Mouse (Mus musculus): ENCODE data around the gene Gm9837. TPM values are rescaled to one million over a fixed set of nuclear protein-coding genes. Genes with fewer than 3 reads are reported as not detected.

The Gm9837 gene
- polyA plus RNA-seq, 1 experiment from 2014 or later: not detected

DNA sequence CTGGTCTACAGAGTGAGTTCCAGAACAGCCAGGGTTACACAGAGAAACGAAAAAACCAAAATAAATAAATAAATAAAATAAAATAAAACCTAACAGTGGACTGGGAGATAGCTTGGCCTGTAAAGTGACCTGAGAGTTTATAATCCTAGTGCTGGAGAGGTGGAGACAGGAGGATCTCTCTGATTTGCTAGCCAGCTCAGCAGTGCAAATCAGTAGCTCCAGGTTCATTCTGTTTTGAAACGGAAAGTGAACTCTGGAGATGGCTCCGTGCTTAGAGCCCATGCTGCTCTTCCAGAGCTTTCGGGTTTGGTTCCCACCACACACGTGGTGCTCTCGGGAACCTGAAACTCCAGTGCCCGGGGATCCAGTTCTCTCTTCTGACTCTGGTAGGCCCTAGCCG lies 22.3 kb downstream of the Gm9837 start:
- no peak overlapping the region for H3K4me2 ChIP-seq (replicated peaks)
- H3K36me3 ChIP-seq: no peaks in the 10 kb centered on the region
- no peaks in the 10 kb centered on the region for H3K4me1 ChIP-seq (replicated peaks)
- no peak overlapping the region for H3K4me3 ChIP-seq (replicated peaks)
- no peaks in the 10 kb centered on the region for H3K9me3 ChIP-seq
- no peak overlapping the region for H3K27ac ChIP-seq
- H3K9ac ChIP-seq (replicated peaks): no peak overlapping the region
- ATAC-seq: no peak
- 91% methylated on average over 8 of the region's 8 CpGs for WGBS
- no peaks in the 10 kb centered on the region for H3K27me3 ChIP-seq

DNA sequence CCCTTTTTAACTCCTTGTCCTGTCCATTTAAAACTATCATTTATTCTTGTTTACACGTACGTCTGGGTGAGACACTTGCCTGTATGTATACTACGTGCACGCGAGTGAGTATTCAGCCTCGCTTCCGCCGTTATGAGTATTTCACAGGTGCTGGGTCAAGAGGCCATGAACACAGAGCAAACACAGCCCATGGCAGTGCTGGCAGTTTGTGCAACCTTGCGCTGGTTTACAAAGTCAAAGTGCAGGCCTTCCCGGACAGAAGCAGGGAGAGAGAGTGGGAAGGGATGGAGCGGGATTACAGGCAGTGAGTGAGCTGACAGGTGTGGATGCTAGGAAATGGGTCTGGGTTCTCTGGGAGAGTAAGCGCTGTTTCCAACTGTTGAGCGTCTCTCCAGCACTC lies 24.1 kb downstream of the Gm9837 start:
- 90% methylated on average over 13 of the region's 13 CpGs for WGBS
- no peak overlapping the region for H3K4me3 ChIP-seq (replicated peaks)
- no peaks in the 10 kb centered on the region for H3K27me3 ChIP-seq
- no peaks in the 10 kb centered on the region for H3K4me1 ChIP-seq (replicated peaks)
- no peak overlapping the region for H3K9ac ChIP-seq (replicated peaks)
- ATAC-seq: no peak
- H3K4me2 ChIP-seq (replicated peaks): no peak overlapping the region
- H3K9me3 ChIP-seq: no peaks in the 10 kb centered on the region
- H3K27ac ChIP-seq: no peak overlapping the region
- no peaks in the 10 kb centered on the region for H3K36me3 ChIP-seq

GRCm38 (mm10) chr11:53445562-53445961 lies 24.7 kb downstream of the Gm9837 start:
- no peak for ATAC-seq
- Histone ChIP-seq H3K36me3 (no peaks in the 10 kb centered on the region), H3K4me3 (replicated peaks) (no peak overlapping the region), H3K4me1 (replicated peaks) (no peaks in the 10 kb centered on the region), H3K4me2 (replicated peaks) (no peak overlapping the region), H3K27ac (no peak overlapping the region), H3K9me3 (no peaks in the 10 kb centered on the region), H3K9ac (replicated peaks) (no peak overlapping the region), H3K27me3 (no peaks in the 10 kb centered on the region)
- WGBS: 58% methylated on average over 13 of the region's 13 CpGs

DNA sequence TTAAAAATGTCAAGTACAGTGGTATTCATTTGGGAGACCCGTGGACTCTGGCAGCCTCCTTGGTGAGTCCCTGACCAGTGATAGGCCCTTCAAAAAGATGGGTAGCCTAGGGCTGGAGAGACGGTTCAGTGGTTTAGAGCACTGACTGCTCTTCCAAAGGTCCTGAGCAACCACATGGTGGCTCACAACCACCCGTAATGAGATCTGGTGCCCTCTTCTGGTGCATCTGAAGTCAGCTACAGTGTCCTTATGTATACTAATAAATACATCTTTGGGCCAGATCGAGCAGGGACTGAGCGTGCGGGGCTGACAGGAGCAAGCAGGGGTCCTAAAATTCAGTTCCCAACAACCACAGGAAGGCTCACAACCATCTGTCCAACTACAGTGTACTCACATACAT lies 26.4 kb downstream of the Gm9837 start:
- Histone ChIP-seq H3K4me1 (replicated peaks) (no peaks in the 10 kb centered on the region), H3K9me3 (no peaks in the 10 kb centered on the region), H3K27me3 (no peaks in the 10 kb centered on the region), H3K27ac (no peak overlapping the region), H3K4me3 (replicated peaks) (no peak overlapping the region), H3K4me2 (replicated peaks) (no peak overlapping the region), H3K36me3 (no peaks in the 10 kb centered on the region), H3K9ac (replicated peaks) (no peak overlapping the region)
- ATAC-seq: no peak
- 38% methylated on average over 6 of the region's 6 CpGs for WGBS

DNA sequence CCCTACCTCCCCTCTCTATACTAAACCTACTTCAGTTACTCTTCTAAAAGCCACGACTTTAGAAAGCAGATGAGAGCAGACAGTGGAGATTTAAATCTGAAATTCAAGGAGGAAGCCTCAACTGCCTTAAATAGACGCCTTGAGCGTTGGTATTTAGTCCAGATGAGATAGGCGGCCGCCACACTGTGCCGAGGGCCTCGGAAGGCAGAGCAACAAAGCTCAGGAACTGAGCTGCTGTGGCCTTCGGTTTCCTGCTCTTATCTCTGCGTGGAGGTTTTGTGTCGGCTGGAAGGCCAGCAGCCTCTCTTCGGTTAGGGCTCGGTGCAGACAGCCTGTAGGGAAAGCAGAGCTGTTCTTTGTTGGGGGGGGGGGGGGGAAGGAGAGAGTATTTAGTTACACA lies 28.4 kb downstream of the Gm9837 start:
- ATAC-seq: no peak
- no peak overlapping the region for H3K4me3 ChIP-seq (replicated peaks)
- H3K4me2 ChIP-seq (replicated peaks): no peak overlapping the region
- no peaks in the 10 kb centered on the region for H3K4me1 ChIP-seq (replicated peaks)
- no peaks in the 10 kb centered on the region for H3K9me3 ChIP-seq
- no peak overlapping the region for H3K9ac ChIP-seq (replicated peaks)
- H3K27ac ChIP-seq: no peak overlapping the region
- H3K27me3 ChIP-seq: no peaks in the 10 kb centered on the region
- H3K36me3 ChIP-seq: no peaks in the 10 kb centered on the region
- WGBS: 54% methylated on average over 12 of the region's 12 CpGs

- Histone ChIP-seq H3K36me3 (no peaks in the 10 kb centered on the region), H3K4me1 (replicated peaks) (peaks cover 6% of the 10 kb centered on the region), H3K4me3 (replicated peaks) (no peak overlapping the region), H3K27ac (no peak overlapping the region), H3K4me2 (replicated peaks) (no peak overlapping the region), H3K27me3 (no peaks in the 10 kb centered on the region), H3K9ac (replicated peaks) (no peak overlapping the region), H3K9me3 (no peaks in the 10 kb centered on the region)
- 92% methylated on average over 6 of the region's 6 CpGs for WGBS
- no peak for ATAC-seq
Observed at GRCm38 (mm10) chr11:53436338-53436737, 33.9 kb downstream of the Gm9837 start.

- no peaks in the 10 kb centered on the region for H3K36me3 ChIP-seq
- H3K4me3 ChIP-seq (replicated peaks): no peak overlapping the region
- H3K9ac ChIP-seq (replicated peaks): no peak overlapping the region
- no peak for ATAC-seq
- H3K4me1 ChIP-seq (replicated peaks): peaks cover 6% of the 10 kb centered on the region
- no peaks in the 10 kb centered on the region for H3K9me3 ChIP-seq
- H3K27me3 ChIP-seq: no peaks in the 10 kb centered on the region
- 84% methylated on average over 8 of the region's 8 CpGs for WGBS
- no peak overlapping the region for H3K4me2 ChIP-seq (replicated peaks)
- no peak overlapping the region for H3K27ac ChIP-seq
Observed at GRCm38 (mm10) chr11:53435504-53435903, 34.8 kb downstream of the Gm9837 start.

GRCm38 (mm10) chr11:53433057-53433456 lies 37.2 kb downstream of the Gm9837 start:
- Histone ChIP-seq H3K4me1 (replicated peaks) (peaks cover 18% of the 10 kb centered on the region), H3K27ac (no peak overlapping the region), H3K36me3 (peaks cover 9% of the 10 kb centered on the region), H3K4me2 (replicated peaks) (no peak overlapping the region), H3K27me3 (no peaks in the 10 kb centered on the region), H3K9ac (replicated peaks) (no peak overlapping the region), H3K4me3 (replicated peaks) (no peak overlapping the region), H3K9me3 (no peaks in the 10 kb centered on the region)
- 64% methylated on average over 6 of the region's 6 CpGs for WGBS
- no peak for ATAC-seq

DNA sequence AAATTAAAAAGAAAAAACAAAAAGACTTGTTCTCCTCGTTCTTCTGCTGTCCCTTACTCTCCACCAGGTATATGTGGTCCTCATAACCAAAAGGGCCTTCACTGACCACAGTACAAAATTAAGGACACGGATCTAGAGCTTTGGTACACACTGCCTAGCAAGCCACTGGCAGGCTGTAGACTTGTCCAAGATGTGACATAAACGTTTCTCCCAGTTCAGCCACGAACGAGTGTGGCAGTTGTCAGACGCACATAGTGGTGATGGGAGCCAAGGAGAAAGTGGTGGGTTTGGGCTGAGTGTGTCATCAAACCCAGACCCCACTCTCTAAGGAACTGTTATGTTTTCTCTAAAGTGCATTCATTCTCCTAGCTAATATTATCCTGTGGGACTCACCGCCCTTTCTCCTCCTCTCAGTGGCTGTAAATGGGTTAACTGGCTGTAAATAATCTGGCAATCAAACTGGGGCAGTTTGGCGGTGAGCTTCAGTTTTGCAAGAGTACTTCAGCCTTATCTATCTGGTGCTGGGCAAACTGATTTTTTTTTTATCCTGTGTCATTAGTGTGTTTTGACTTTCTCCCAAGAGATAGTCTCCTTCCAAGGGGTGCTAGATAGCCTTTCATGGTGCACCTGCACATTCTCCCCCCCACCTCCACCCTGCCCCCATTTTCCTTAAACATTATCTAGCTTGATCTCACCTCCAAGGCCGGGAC lies 38.8 kb downstream of the Gm9837 start:
- Histone ChIP-seq H3K4me2 (replicated peaks) (peak overlapping the region; percentile 53), H3K4me1 (replicated peaks) (peaks cover 18% of the 10 kb centered on the region), H3K9me3 (no peaks in the 10 kb centered on the region), H3K9ac (replicated peaks) (peak overlapping the region; percentile 47), H3K4me3 (replicated peaks) (peak overlapping the region; percentile 90), H3K27ac (peak overlapping the region; percentile 25), H3K27me3 (no peaks in the 10 kb centered on the region), H3K36me3 (peaks cover 12% of the 10 kb centered on the region)
- ATAC-seq: peak; percentile 70
- 21% methylated on average over 9 of the region's 9 CpGs for WGBS

DNA sequence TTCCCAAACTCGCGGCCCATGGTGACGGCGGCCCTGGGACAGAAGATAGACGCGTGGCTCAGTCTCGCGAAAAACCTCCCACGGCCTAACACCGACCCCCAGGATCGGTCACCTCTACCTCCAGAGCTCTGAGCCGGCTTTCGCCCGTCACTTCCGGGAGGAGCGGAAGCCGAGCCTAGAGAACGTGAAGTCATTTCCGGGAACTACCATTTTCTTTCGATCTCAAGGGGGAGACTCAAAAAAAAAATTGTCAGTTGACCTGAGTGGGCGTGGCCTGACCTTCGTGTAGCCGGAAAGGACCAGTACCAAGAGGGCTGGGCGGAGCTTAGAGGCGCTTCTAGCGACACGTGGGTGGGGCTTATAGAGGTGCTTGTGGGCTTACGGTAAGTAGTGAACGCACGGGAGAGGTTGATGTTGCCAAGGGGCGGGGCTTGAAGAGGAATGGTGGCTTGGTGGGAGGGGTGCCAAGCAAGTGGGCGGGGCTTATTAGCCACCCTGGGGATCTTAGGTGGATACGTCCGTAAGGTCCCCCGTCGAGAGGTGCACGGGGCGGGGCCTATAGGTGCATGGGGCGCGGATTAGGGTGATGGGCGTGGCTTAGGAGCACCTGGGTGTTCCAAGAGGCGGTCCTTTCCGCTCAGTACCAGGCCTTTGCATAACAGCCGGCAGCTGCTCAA lies 39.5 kb downstream of the Gm9837 start, which contains the start of the genes Uqcrq and Gdf9:
Gene Uqcrq (minus strand): TSS at position 162 of the 677 bp plus-strand sequence.
Gene Gdf9 (plus strand): TSS at position 354 of the 677 bp plus-strand sequence.
- under 1% methylated on average over 44 of the region's 44 CpGs for WGBS
- ATAC-seq: peak; percentile 97

DNA sequence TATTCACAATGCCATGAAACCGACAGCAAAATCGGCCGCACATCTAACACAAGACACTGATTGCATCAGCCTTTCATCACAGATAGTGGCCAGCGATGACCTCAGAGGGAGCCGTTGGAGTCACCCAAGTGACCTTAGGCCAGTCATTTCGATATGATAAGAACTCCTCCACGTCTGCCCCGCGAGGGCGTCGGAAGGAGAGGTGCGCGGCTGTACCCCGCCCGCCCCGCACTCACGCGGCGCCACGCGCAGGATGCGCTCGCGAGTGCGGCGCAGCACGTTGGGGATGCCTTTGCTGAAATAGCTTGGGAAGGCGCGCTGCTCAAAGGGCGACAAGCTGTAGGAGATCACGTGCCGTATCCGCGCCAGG lies 40.0 kb downstream of the Gm9837 start:
- under 1% methylated on average over 34 of the region's 34 CpGs for WGBS
- H3K9ac ChIP-seq (replicated peaks): peak overlapping the region; percentile 91
- H3K9me3 ChIP-seq: no peaks in the 10 kb centered on the region
- peaks cover 18% of the 10 kb centered on the region for H3K4me1 ChIP-seq (replicated peaks)
- peaks cover 12% of the 10 kb centered on the region for H3K36me3 ChIP-seq
- peak overlapping the region; percentile 95 for H3K4me2 ChIP-seq (replicated peaks)
- ATAC-seq: peak; percentile 67; the same call in 1 of the 2 replicates
- peak overlapping the region; percentile 72 for H3K27ac ChIP-seq
- no peaks in the 10 kb centered on the region for H3K27me3 ChIP-seq
- peak overlapping the region; percentile 90 for H3K4me3 ChIP-seq (replicated peaks)

More for the DNA sequence above, 39.5 kb downstream of the Gm9837 start, which contains the start of the genes Uqcrq and Gdf9:
- H3K9ac ChIP-seq (replicated peaks): peak within 1 kb of the TSS; percentile 91
- peaks cover 18% of the 10 kb centered on the region for H3K4me1 ChIP-seq (replicated peaks)
- H3K4me2 ChIP-seq (replicated peaks): peak within 1 kb of the TSS; percentile 95
- peak within 1 kb of the TSS; percentile 90 for H3K4me3 ChIP-seq (replicated peaks)
- peak within 1 kb of the TSS; percentile 72 for H3K27ac ChIP-seq
- no peaks in the 10 kb centered on the region for H3K9me3 ChIP-seq
- H3K27me3 ChIP-seq: no peaks in the 10 kb centered on the region
- H3K36me3 ChIP-seq: peaks cover 12% of the 10 kb centered on the region

GRCm38 (mm10) chr11:53429182-53429581 lies 41.1 kb downstream of the Gm9837 start:
- no peaks in the 10 kb centered on the region for H3K9me3 ChIP-seq

More at GRCm38 (mm10) chr11:53429182-53429581, 41.1 kb downstream of the Gm9837 start:
- H3K4me2 ChIP-seq (replicated peaks): peak overlapping the region; percentile 95
- no peak overlapping the region for H3K27ac ChIP-seq
- no peak overlapping the region for H3K9ac ChIP-seq (replicated peaks)
- H3K4me1 ChIP-seq (replicated peaks): peaks cover 18% of the 10 kb centered on the region
- H3K4me3 ChIP-seq (replicated peaks): peak overlapping the region; percentile 90
- H3K27me3 ChIP-seq: no peaks in the 10 kb centered on the region
- H3K36me3 ChIP-seq: peaks cover 12% of the 10 kb centered on the region
- ATAC-seq: no peak
